Mouse (Mus musculus) cerebellum, adult 2 months (tissue): ENCODE results near the gene Plpp1.

Experiments used
- CTCF ChIP-seq: fragments of 200-500 bp; IDR thresholded peaks from 2 replicates; pipeline ENCODE4 v1.5.1; 2011; ENCODE audit warnings: low read depth, mild to moderate bottlenecking, control low read depth, low read length, moderate library complexity, borderline replicate concordance; ENCODE audit not compliant: insufficient read depth
- POLR2A ChIP-seq: fragments of 200-500 bp; IDR thresholded peaks from 2 replicates; pipeline ENCODE4 v1.6.1; 2011; ENCODE audit warnings: low read length, control low read depth, borderline replicate concordance; ENCODE audit not compliant: insufficient read depth

- no peak for TF ChIP-seq CTCF
- no peak for TF ChIP-seq POLR2A
These were observed 40.6 kb upstream of the Plpp1 start for GRCm38 (mm10) chr13:112759777-112760537.
